Mouse (Mus musculus): Measurements from ENCODE around the gene Wsb2.
"Not testable (repeated sequence)": the region's sequence is repeated elsewhere in the genome, so short reads cannot be mapped to it uniquely, and the experiment has no call there.

Gene Wsb2

GRCm38 (mm10) chr5:117388296-117388751 is 31.2 kb downstream of the Wsb2 start:
- in situ Hi-C loops (cut with MboI, MseI) = no loop called here

GRCm38 (mm10) chr5:117388877-117389276 is 31.8 kb downstream of the Wsb2 start, which contains the start of gene Rfc5:
Gene Rfc5 (minus strand): TSS chr5:117389047.
- in situ Hi-C loops (cut with MboI, MseI) = no loop called here

- in situ Hi-C loops (cut with MboI, MseI) = no loop called here
These were observed 33.8 kb downstream of the Wsb2 start for GRCm38 (mm10) chr5:117390895-117391294.

- in situ Hi-C loops (cut with MboI, MseI) = loop anchor here (5.0 kb wide), 1 partner anchor 84 kb away; no protein-coding TSS in a partner anchor
These were observed 38.7 kb downstream of the Wsb2 start for GRCm38 (mm10) chr5:117395834-117396233.

- in situ Hi-C loops (cut with MboI, MseI) = loop anchor here (5.0 kb wide), 1 partner anchor 84 kb away; no protein-coding TSS in a partner anchor
These were observed 39.5 kb downstream of the Wsb2 start for GRCm38 (mm10) chr5:117396596-117397014.

- in situ Hi-C loops (cut with MboI, MseI) = loop anchor here (5.0 kb wide), 1 partner anchor 85 kb away; no protein-coding TSS in a partner anchor
These were observed 40.3 kb downstream of the Wsb2 start for GRCm38 (mm10) chr5:117397371-117397770.

- in situ Hi-C loops (cut with MboI, MseI) = loop anchor here (5.0 kb wide), 1 partner anchor 86 kb away; no protein-coding TSS in a partner anchor
These were observed 41.0 kb downstream of the Wsb2 start for GRCm38 (mm10) chr5:117398007-117398550.

- in situ Hi-C loops (cut with MboI, MseI) = loop anchor here (5.0 kb wide), 1 partner anchor 87 kb away; no protein-coding TSS in a partner anchor
These were observed 42.2 kb downstream of the Wsb2 start for GRCm38 (mm10) chr5:117399281-117399680.

GRCm38 (mm10) chr5:117403609-117404008 is 46.5 kb downstream of the Wsb2 start:
- in situ Hi-C loops (cut with MboI, MseI) = no loop called here

- in situ Hi-C loops (cut with MboI, MseI) = not testable (repeated sequence)
These were observed 47.6 kb downstream of the Wsb2 start for GRCm38 (mm10) chr5:117404671-117405070.

- in situ Hi-C loops (cut with MboI, MseI) = no loop called here
These were observed 51.1 kb downstream of the Wsb2 start for GRCm38 (mm10) chr5:117408216-117408615.

- in situ Hi-C loops (cut with MboI, MseI) = no loop called here
These were observed 52.3 kb downstream of the Wsb2 start for GRCm38 (mm10) chr5:117409369-117409768.

- in situ Hi-C loops (cut with MboI, MseI) = no loop called here
These were observed 56.7 kb downstream of the Wsb2 start, which contains the start of gene Ksr2 for GRCm38 (mm10) chr5:117413507-117414501. Gene Ksr2 (plus strand): TSS chr5:117414000.

- in situ Hi-C loops (cut with MboI, MseI) = no loop called here
These were observed 57.5 kb downstream of the Wsb2 start for GRCm38 (mm10) chr5:117414611-117415010.

GRCm38 (mm10) chr5:117415011-117415912 is 58.2 kb downstream of the Wsb2 start:
- in situ Hi-C loops (cut with MboI, MseI) = no loop called here

- in situ Hi-C loops (cut with MboI, MseI) = no loop called here
These were observed 60.3 kb downstream of the Wsb2 start for GRCm38 (mm10) chr5:117417442-117417841.

Measured in T-helper 1 cell (primary cell).